Mouse (Mus musculus) megakaryocyte, embryonic 14.5 days (primary cell): ENCODE data around the gene Ppp1r9b.

Experiments
- FLI1 ChIP-seq: IDR thresholded peaks from 2 replicates; pipeline ENCODE4 v1.6.1; 2012; ENCODE audit warnings: low read length, inconsistent platforms, mixed read lengths
- GATA1 ChIP-seq: IDR thresholded peaks from 3 replicates; pipeline ENCODE4 v1.6.1; 2012; ENCODE audit warnings: mixed read lengths, low read length, inconsistent platforms, borderline replicate concordance

DNA sequence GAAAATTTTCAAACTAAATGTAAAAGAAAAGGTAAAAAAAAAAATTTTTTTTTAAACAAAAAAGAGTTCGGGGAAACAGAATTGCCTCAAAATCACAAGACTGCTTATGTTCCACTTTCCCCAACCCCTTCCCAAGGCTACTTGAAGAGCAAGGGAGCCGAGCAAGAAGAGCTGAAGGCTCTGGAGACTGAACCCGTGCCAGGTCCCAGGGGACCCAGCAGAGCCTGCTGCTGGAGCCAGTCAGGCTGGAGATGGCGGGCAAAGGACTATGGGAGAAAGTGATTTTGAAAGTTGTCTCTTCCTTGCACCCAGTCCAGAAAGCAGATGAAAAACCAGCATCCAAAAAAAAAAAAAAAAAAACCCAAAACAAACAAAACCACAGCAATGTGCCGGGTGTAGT is 5.0 kb upstream of the Ppp1r9b start:
- no peak for TF ChIP-seq FLI1
- TF ChIP-seq GATA1: no peak
